Mouse (Mus musculus): Measurements from ENCODE around the gene Rora. TPM values are rescaled to one million over a fixed set of nuclear protein-coding genes. Genes with fewer than 3 reads are reported as not detected.
A peak's percentile ranks its signal among the peaks of the same experiment; 100 is the strongest.

Rora gene
- polyA plus RNA-seq, 1 experiment from 2014 or later, result 7.5 TPM

DNA sequence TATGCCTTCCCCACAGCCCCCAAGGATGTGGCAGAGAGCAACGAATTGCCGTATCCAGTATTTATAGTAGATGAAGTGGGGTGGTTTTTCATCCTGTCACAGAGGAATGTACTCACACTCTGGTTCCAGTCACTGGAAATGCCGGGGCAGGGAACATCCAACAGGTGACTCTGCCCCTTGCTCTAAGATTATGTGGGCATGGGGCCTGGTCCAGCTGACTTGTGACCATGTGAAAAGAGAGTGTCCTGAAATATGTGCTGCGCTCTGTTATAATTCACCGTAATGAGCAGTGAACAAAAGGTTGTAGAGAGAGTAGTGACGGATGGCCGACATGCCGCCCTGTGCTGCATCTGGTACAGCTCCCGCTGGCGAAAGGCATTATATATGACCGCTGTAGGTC lies 282.0 kb downstream of the Rora start:
- Histone ChIP-seq H3K9ac (ENCODE audit: low read length) (no peak overlapping the region), H3K9me3 (ENCODE audit: control insufficient read depth, low read length) (no peaks in the 10 kb centered on the region), H3K4me3 (ENCODE audit: low read depth, low read length) (no peak overlapping the region), H3K4me2 (replicated peaks; ENCODE audit: low read depth) (no peak overlapping the region), H3K4me1 (replicated peaks; ENCODE audit: control insufficient read depth, insufficient read depth) (no peaks in the 10 kb centered on the region), H3K36me3 (ENCODE audit: control insufficient read depth, insufficient read depth, low read length) (no peaks in the 10 kb centered on the region), H3K27me3 (ENCODE audit: control insufficient read depth, insufficient read depth, low read length) (no peaks in the 10 kb centered on the region), H3K27ac (replicated peaks) (no peak overlapping the region)
- no peak for DNase-seq (ENCODE audit: low spot score)
- ATAC-seq (ENCODE audit: low FRiP score, low TSS enrichment), result no peak
- TF ChIP-seq EP300 (optimal IDR thresholded peaks at IDR 0.05) (no peak), CTCF (IDR thresholded peaks at IDR 0.05; ENCODE audit: low read depth) (no peak)
- 58% methylated on average over 11 of the region's 11 CpGs for WGBS

DNA sequence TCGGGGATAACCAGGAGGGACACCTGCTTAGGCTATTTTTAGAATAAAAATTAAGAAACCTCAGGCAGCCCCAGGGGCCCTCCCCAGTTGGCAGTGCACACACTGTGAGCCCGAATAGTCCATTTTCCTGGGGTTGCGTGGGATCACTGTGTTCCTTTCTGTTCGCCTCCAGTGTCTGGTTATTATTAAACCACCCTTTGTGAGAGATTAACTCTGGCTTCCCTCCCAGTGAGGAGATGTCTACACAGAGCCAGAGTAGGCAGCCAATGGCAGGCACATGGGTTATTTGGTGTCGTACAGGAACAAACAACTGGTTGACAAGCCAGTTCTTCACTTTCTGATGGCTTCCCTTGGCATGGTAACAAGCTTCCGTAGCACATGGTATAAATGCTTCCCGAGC lies 287.5 kb downstream of the Rora start:
- Histone ChIP-seq H3K9ac (ENCODE audit: low read length) (no peak overlapping the region), H3K9me3 (ENCODE audit: control insufficient read depth, low read length) (no peaks in the 10 kb centered on the region), H3K27ac (replicated peaks) (no peak overlapping the region), H3K4me1 (replicated peaks; ENCODE audit: control insufficient read depth, insufficient read depth) (no peaks in the 10 kb centered on the region), H3K36me3 (ENCODE audit: control insufficient read depth, insufficient read depth, low read length) (no peaks in the 10 kb centered on the region), H3K27me3 (ENCODE audit: control insufficient read depth, insufficient read depth, low read length) (no peaks in the 10 kb centered on the region), H3K4me3 (ENCODE audit: low read depth, low read length) (no peak overlapping the region), H3K4me2 (replicated peaks; ENCODE audit: low read depth) (no peak overlapping the region)
- ATAC-seq (ENCODE audit: low FRiP score, low TSS enrichment) (0 out of 2 replicates have a peak, but pooled peaks have one; percentile 35), DNase-seq (ENCODE audit: low spot score) (no peak)
- TF ChIP-seq EP300 (optimal IDR thresholded peaks at IDR 0.05), result no peak
- TF ChIP-seq CTCF (IDR thresholded peaks at IDR 0.05; ENCODE audit: low read depth), result no peak
- WGBS, result 52% methylated on average over 7 of the region's 7 CpGs

DNA sequence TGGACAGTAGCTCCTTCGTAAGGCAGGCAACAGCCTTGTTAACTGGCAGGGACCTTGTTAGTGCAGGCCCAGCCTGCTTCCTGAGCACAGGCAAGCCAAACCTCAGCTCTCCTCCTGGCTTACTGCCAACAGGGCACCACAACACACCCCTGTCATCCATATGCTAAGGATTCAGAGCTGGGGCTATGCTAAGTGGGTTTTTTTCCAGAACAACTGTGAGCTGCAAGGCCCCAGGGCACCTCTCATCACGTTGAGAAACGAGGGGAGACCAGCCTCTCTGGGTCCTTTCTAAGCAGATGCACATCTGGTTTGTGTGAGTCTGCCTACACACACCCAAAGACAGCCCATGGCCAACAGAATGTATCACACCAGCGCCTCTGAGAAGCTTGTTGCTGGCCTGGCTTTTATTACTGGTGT lies 289.0 kb downstream of the Rora start:
- Histone ChIP-seq H3K9me3 (ENCODE audit: control insufficient read depth, low read length) (no peaks in the 10 kb centered on the region), H3K36me3 (ENCODE audit: control insufficient read depth, insufficient read depth, low read length) (no peaks in the 10 kb centered on the region), H3K27ac (replicated peaks) (no peak overlapping the region), H3K9ac (ENCODE audit: low read length) (no peak overlapping the region), H3K4me3 (ENCODE audit: low read depth, low read length) (no peak overlapping the region), H3K27me3 (ENCODE audit: control insufficient read depth, insufficient read depth, low read length) (no peaks in the 10 kb centered on the region), H3K4me1 (replicated peaks; ENCODE audit: control insufficient read depth, insufficient read depth) (no peaks in the 10 kb centered on the region), H3K4me2 (replicated peaks; ENCODE audit: low read depth) (no peak overlapping the region)
- DNase-seq (ENCODE audit: low spot score) (no peak), ATAC-seq (ENCODE audit: low FRiP score, low TSS enrichment) (no peak)
- TF ChIP-seq EP300 (optimal IDR thresholded peaks at IDR 0.05) (no peak), CTCF (IDR thresholded peaks at IDR 0.05; ENCODE audit: low read depth) (no peak)
- 60% methylated on average over 4 of the region's 4 CpGs for WGBS

DNA sequence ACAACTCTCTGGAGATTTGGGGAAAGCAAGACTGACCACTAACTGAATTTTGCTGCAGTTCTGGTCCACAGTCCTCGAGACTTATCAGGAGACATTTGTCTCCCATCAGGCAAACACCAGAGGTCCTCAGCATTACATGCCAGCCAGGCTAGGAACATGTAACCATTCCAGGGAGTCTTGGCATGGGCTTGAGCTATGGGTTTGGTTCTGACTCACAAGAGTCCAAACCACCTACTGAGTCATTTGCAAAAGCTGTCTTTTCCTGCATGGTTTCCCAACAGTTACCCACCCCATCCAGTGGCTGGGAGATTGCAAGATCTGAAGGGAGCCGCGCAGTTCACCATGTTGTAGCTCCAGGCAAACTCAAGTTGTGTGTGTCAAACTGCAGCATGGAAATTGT lies 290.4 kb downstream of the Rora start:
- Histone ChIP-seq H3K9ac (ENCODE audit: low read length) (no peak overlapping the region), H3K27me3 (ENCODE audit: control insufficient read depth, insufficient read depth, low read length) (no peaks in the 10 kb centered on the region), H3K9me3 (ENCODE audit: control insufficient read depth, low read length) (no peaks in the 10 kb centered on the region), H3K27ac (replicated peaks) (no peak overlapping the region), H3K4me1 (replicated peaks; ENCODE audit: control insufficient read depth, insufficient read depth) (no peaks in the 10 kb centered on the region), H3K36me3 (ENCODE audit: control insufficient read depth, insufficient read depth, low read length) (no peaks in the 10 kb centered on the region), H3K4me2 (replicated peaks; ENCODE audit: low read depth) (no peak overlapping the region), H3K4me3 (ENCODE audit: low read depth, low read length) (no peak overlapping the region)
- TF ChIP-seq CTCF (IDR thresholded peaks at IDR 0.05; ENCODE audit: low read depth), result peak; percentile 45
- TF ChIP-seq EP300 (optimal IDR thresholded peaks at IDR 0.05), result no peak
- ATAC-seq (ENCODE audit: low FRiP score, low TSS enrichment) (no peak), DNase-seq (ENCODE audit: low spot score) (no peak)
- 84% methylated on average over 3 of the region's 3 CpGs for WGBS

DNA sequence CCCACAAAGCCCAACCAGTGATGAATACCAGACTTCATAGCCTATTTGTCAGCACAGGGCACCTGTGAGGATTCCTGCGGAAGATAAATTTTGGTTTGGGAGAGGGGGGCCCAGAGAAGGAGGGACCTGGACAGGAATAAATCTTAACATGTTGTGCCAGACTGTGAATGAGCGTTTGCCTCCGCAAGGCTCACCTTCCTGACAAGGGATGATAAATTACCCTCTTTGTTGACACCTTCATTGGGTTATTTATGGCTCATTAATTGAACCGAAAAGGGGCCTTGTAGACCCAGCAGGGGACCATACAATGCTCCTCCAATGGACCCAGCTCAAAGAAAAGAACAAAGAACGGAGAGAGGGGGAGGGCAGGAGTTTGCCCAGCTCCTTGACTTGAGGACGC lies 294.1 kb downstream of the Rora start:
- Histone ChIP-seq H3K9ac (ENCODE audit: low read length) (no peak overlapping the region), H3K4me1 (replicated peaks; ENCODE audit: control insufficient read depth, insufficient read depth) (no peaks in the 10 kb centered on the region), H3K27ac (replicated peaks) (no peak overlapping the region), H3K4me2 (replicated peaks; ENCODE audit: low read depth) (no peak overlapping the region), H3K9me3 (ENCODE audit: control insufficient read depth, low read length) (no peaks in the 10 kb centered on the region), H3K36me3 (ENCODE audit: control insufficient read depth, insufficient read depth, low read length) (no peaks in the 10 kb centered on the region), H3K27me3 (ENCODE audit: control insufficient read depth, insufficient read depth, low read length) (no peaks in the 10 kb centered on the region), H3K4me3 (ENCODE audit: low read depth, low read length) (no peak overlapping the region)
- WGBS, result 25% methylated on average over 6 of the region's 6 CpGs
- ATAC-seq (ENCODE audit: low FRiP score, low TSS enrichment) (no peak), DNase-seq (ENCODE audit: low spot score) (no peak)
- TF ChIP-seq CTCF (IDR thresholded peaks at IDR 0.05; ENCODE audit: low read depth), result no peak
- TF ChIP-seq EP300 (optimal IDR thresholded peaks at IDR 0.05), result no peak

DNA sequence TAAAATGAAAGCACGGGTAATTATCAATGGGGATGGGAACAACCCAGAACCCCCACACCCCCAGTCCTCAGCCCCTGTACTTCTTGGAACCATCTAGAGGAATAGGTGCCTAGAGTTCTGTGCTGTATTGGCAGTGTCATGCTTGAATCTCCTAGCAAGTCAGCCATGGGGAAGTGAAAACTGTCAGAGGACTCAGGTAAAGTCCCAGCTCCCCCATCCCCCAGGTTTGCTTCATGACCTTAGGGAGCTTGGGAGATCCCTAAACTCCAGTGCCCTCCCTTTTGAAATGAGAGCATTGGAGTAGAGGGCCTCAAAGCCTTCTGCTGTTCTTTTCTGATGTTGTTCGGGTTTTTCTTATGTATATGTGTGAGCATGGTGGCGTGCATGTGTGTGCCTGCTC lies 294.6 kb downstream of the Rora start:
- Histone ChIP-seq H3K4me3 (ENCODE audit: low read depth, low read length) (no peak overlapping the region), H3K27me3 (ENCODE audit: control insufficient read depth, insufficient read depth, low read length) (no peaks in the 10 kb centered on the region), H3K9me3 (ENCODE audit: control insufficient read depth, low read length) (no peaks in the 10 kb centered on the region), H3K4me1 (replicated peaks; ENCODE audit: control insufficient read depth, insufficient read depth) (no peaks in the 10 kb centered on the region), H3K27ac (replicated peaks) (no peak overlapping the region), H3K9ac (ENCODE audit: low read length) (no peak overlapping the region), H3K36me3 (ENCODE audit: control insufficient read depth, insufficient read depth, low read length) (no peaks in the 10 kb centered on the region), H3K4me2 (replicated peaks; ENCODE audit: low read depth) (no peak overlapping the region)
- ATAC-seq (ENCODE audit: low FRiP score, low TSS enrichment) (no peak), DNase-seq (ENCODE audit: low spot score) (no peak)
- WGBS, result 64% methylated on average over 3 of the region's 3 CpGs
- TF ChIP-seq CTCF (IDR thresholded peaks at IDR 0.05; ENCODE audit: low read depth), result no peak
- TF ChIP-seq EP300 (optimal IDR thresholded peaks at IDR 0.05), result no peak

All from stomach, postnatal 0 days (tissue).